Mouse (Mus musculus): Measurements from ENCODE around the gene Dusp27.
"Not testable (repeated sequence)": the region's sequence is repeated elsewhere in the genome, so short reads cannot be mapped to it uniquely, and the experiment has no call there.

Dusp27 gene

DNA sequence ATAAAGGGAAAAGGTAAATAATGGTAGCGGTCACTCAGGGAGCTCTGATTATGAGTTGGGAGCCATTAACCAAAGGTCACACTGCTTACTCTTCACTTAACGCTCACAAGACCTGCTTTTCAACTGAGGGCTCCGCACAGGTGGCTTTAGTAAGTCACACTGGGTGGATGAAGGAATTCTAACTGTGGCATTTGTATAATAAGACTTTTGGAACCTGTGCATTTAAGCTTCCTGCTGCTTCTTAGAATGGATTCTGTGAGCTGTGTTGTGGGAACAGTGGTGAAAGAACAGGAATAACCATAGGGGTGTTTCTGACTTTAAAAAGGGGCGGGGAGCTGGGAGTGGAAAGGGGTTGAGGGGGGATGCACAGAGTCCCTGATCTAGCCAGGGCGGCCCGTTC, 14.6 kb upstream of the Dusp27 start:
- DNase-seq (ENCODE audit: low read depth) = no peak

DNA sequence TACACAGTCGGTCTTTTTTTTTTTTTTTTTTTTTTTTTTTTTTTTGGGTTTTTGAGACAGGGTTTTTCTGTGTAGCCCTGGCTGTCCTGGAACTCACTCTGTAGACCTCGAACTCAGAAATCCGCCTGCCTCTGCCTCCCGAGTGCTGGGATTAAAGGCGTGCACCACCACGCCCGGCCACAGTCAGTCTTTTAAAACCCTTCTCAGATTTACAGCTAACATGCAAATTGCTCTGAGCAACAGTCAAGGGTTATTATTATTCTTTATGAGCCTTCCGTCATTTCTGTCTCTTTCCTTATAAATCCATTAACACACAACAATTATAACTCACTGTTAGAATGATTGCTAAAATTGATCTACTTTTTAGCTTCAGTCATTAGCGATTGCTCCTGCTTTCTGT, 14.1 kb upstream of the Dusp27 start:
- DNase-seq (ENCODE audit: low read depth) = not testable (repeated sequence)

GRCm38 (mm10) chr1:166139620-166140184, 12.0 kb upstream of the Dusp27 start:
- no peak for DNase-seq (ENCODE audit: low read depth)

DNA sequence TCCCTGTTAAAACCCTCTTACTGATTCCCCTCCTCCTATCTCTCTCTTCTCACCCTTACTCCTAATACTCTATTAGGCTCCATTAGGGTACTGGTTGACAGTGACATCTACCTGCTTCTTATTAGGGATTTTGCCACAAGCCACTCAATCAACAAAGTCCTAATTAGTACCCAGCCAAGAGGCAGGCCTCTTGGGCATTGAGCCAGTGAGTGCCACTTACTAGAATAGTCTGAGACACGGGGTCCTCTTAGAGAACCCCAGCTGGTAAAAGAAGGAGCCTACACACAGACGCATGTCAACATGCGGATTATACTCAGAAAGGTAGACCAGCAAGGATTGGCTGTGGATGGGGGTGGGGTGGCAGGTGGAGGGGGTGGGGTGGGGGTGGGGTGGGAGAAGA, 11.4 kb upstream of the Dusp27 start:
- DNase-seq (ENCODE audit: low read depth) = no peak

DNA sequence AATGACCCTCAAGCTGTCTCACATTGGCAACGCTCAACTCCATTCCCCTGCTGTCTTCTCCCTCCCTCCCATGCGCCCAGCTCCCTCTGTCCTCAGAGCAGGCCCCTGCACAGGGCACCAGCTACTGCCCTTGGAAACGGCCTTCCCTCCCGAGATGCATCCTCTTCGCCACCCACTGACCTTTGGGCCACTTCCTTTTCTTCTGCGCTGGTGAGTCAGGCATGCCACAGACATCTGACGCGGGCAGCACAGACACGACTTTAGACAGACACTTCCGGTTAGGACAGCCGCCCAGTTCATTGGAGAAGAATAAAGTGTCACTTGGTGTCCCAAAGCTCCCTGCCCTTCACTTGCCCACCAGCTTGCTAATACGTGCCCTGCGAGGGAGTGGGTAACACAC, 10.4 kb upstream of the Dusp27 start:
- DNase-seq (ENCODE audit: low read depth) = no peak

DNA sequence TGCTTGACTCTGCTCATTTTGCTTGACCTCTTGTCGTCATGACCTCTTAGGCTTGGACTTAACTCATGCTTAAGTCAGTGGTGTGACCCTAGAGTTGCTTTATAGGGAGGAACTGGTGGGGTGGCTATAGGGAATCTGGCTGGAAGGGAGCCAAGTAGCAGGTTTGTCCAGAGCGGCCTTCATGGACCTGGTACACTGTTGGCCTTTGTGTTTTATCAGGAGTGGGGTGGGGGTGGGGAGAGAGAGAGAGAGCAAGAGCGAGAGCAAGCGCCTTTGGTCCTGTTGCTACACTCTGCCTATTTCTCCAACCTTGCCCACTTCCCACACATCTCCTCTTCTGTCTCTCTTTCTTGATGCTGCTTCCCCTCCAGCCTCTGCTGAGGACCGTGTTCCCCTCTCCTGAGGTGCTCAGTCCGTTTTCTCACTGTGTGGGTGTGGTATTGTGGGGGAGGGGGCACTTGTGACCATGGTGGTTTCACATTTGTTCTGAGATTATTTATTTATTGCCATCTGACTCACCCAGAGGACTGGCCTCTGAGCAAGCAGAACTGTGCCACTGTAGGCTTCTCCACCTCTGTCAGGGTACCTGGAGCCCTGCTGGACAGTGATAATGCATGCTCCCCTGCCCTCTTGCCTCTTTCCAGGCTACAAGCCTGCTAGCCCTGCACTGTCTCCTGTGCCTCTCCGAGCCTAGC, 9.7 kb upstream of the Dusp27 start:
- no peak for DNase-seq (ENCODE audit: low read depth)

DNA sequence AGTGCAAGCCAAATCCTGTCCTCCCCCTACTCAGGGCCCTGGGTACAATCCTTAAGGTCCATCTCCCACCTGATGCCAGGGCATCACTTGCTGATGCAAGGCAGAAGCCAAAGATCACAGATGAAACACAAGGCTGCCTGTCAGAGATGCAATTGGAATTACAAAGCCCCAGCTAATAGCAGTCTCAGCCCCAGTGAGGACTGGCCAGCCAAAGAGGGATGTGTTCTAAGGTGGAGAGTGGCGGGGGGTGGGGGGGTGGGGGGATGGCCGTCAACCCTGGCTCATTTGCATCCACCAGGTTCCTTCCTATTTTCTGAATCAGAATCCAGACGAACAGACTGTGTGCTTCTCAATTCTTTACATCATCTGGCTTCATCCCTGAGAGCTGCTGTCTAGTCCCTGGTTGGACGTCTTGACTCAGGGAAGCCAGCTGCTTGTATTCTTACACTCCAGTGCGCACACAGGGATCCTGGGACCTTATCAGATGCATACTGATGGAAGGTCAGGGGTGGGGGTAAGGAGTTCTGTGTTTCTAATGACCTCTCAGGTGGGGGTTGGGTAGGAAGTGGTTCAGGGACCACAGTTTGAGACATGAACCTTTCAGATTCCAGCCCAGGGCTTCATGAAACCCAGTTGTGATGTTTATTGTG, 7.5 kb upstream of the Dusp27 start:
- DNase-seq (ENCODE audit: low read depth) = no peak

GRCm38 (mm10) chr1:166132367-166132766, 4.6 kb upstream of the Dusp27 start:
- DNase-seq (ENCODE audit: low read depth) = no peak

DNA sequence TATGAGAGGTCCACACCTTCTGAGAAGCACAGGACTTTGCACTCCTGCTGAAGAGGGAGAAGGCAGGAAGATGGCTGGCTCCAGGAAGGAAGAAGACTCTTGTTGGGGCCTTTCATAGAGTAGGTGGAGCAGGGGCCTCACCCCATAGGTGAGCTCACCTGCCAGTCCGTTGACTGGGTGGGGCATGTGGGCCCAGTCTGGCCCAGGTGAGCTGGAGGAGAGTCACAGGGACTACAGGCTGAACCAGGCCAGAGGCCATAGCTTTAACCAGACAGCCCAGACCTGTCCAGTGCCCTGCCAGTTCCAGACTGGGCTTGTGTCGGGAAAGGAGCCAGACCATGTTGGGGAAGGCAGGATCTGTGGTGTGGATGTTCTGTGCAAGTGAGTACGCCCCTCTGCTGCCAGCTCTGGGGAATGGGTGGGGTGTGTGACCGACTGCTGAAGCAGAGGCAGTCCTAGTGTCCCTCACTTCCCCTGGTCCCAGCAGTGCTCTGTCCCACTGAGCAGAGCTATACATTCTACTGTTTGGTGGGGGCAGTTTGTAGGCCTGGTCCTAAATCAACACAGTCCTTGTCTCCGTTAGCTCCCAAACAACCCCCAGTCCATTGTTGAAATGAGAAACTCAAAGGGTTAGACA, 2.6 kb upstream of the Dusp27 start, which contains the start of gene Gpa33:
Gpa33 (plus strand) TSS at position 15 of the 637 bp plus-strand sequence.
- DNase-seq (ENCODE audit: low read depth) = no peak

DNA sequence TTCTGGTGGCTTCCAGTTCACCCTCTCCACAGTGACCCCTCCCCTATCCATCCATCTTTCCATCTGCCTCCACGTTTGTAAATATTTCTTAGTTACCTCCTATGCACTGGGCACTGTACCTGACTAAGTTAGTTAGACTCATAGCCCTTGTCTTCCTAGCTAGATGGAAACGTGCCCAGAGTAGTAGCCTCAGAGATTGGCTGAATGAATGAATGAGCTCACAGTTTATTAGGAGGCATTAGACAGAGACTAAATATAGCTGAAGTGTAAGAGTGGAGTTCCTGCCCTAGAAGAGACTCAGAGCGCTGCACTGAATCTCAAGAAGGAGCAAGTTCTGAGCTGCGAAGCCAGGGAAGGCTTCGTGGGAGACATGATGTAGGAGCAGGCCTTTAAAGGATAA, 829 bp upstream of the Dusp27 start:
- no peak for DNase-seq (ENCODE audit: low read depth)

DNA sequence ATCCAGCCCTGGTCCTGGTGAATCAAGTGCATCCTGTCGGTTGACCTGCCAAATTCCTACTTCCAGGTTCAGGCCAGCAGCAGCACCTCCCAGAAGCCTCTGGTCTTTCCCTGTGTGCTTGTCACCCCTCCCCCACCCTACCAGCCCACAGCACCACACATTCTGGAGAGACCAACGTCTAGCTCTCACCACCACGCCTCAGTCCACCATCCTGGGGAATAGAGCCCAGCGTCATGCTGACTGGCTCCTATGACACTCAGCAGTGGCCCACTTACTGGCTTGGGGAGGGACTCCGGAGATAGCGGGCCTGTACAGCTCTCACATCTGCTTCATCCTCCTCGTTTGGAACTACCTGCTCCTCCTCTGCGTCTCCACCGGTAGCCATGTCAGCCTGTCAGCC, 927 bp downstream of the Dusp27 start:
- DNase-seq (ENCODE audit: low read depth) = no peak

DNA sequence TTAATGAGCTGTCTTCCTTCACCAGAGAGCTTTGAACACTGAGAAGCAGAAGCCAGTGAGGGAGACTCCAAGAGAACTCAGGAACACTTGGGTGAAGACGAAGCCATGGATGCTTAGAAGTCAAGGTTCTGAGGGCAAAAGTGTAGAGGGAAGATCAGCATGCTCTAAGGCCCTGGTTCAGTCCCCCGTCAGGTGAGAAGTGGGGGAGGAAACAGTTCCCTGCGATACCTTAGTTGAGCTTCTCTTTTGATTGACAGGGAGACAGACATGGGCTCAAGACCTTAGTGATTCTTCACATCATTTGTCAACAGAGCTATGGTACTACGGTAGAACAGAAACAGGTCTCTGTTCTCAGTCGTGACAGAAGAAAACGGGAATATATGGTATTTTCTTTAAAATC, 1.4 kb downstream of the Dusp27 start:
- no peak for DNase-seq (ENCODE audit: low read depth)

DNA sequence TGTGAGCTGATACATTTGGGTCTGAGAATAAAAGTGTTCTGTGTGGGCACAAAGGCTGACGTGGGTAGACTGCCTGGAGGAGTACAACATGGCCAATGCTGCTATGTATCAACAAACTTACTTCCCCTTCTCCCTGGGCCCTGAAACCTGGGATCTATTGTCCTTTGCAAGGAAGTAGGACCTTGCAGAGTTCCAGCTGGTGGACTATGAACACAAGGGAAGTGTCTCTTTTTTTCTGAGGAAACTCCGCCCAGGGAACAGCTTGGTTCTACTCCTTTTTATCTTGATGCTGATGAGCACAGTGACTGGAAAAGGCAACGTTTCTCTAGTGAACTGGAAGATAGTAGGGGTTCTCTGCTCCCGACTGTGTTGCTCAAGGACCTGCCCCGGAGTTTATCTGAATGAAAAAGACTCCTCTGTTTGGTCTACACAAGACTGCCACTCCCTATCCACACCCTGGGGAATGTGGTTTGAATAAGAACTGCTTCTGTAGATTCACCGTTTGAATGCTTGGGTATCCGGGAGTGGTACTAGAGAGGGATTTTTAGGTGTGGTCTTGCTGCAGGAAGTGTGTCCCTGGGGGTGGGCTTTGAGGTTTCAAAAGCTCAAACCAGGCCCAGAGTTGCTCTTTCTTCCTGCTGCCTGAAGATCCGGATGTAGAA, 2.7 kb downstream of the Dusp27 start:
- DNase-seq (ENCODE audit: low read depth) = peak; percentile 31

DNA sequence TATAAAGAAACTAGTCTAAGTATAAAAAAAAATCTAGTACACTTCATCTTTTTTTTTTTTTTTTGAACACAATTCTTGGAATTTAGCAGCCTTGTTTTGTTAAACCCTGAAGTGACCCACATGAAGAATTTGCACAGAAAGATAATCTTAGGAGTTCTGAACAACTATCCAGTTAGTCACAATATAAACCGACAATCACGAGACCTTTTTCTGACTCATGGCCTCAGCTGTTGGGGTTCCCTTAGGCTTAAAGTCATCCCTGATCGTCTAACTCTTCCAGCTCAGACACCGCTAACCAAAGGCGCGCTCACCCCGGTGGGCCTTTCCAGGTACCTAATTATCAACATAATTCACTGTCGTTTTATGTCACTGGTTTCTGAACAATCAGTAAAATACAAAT, 4.0 kb downstream of the Dusp27 start:
- DNase-seq (ENCODE audit: low read depth) = no peak

DNA sequence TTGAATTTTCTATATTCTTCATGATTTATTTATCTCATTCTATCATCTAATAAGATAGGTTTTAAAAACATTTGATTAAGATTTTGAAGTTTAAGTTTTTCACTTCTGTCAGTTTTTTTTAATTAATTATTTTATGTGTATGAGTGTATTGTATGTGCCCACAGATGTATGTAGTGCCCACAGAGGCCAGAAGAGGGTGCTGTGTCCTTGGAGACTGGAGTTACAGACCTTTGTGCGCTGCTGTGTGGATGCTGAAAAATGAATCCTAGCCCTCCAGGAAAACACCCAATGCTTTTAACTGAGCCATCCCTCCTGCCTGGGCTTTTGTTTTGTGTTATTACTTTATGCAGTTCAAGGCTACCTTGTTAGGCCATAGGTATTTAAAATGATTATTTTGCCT, 4.7 kb downstream of the Dusp27 start:
- DNase-seq (ENCODE audit: low read depth) = no peak

- no peak for DNase-seq (ENCODE audit: low read depth)
These were observed 5.6 kb downstream of the Dusp27 start for GRCm38 (mm10) chr1:166122114-166122513.

- no peak for DNase-seq (ENCODE audit: low read depth)
These were observed 9.7 kb downstream of the Dusp27 start for GRCm38 (mm10) chr1:166117866-166118639.

GRCm38 (mm10) chr1:166115719-166116118, 12.0 kb downstream of the Dusp27 start:
- no peak for DNase-seq (ENCODE audit: low read depth)

DNA sequence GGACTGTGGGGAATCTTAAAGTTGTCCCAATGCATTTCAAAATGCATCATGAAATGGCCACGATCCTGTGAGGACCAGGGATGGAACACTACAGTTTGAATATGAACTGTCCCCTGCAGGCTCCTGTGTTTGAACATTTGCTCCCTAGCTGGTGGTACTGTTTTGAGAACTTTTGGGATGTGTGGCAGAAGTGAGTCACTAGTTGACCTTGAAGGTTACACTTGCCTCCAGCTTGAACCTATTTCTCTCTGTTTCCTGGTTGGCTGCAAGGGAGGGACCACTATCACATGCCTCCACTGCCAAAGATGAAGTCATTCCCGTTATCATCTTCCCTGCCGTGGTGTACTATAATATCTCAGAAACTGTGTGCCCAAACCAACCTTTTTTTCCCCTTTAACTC, 12.7 kb downstream of the Dusp27 start:
- no peak for DNase-seq (ENCODE audit: low read depth)

- no peak for DNase-seq (ENCODE audit: low read depth)
These were observed 22.3 kb downstream of the Dusp27 start for GRCm38 (mm10) chr1:166105464-166105863.

- peak; percentile 16 for DNase-seq (ENCODE audit: low read depth)
These were observed 22.9 kb downstream of the Dusp27 start for GRCm38 (mm10) chr1:166104858-166105257.
